Mouse (Mus musculus) ES-Bruce4 (cell line): ENCODE results near the gene Tmem210. TPM values are rescaled to one million over a fixed set of nuclear protein-coding genes. Genes with fewer than 3 reads are reported as not detected.

Experiments used
- H3K27ac ChIP-seq: 2 replicates; pipeline ENCODE4 v1.5.1; 2012; ENCODE audit warnings: low read length, inconsistent platforms; ENCODE audit not compliant: insufficient read depth
- H3K27me3 ChIP-seq: 2 replicates; pipeline ENCODE4 v1.6.1; 2012; ENCODE audit warnings: mild to moderate bottlenecking, low read length, inconsistent platforms; ENCODE audit not compliant: control insufficient read depth, poor library complexity, insufficient read depth, severe bottlenecking
- H3K36me3 ChIP-seq: 2 replicates; pipeline ENCODE4 v1.6.1; 2012; ENCODE audit warnings: inconsistent platforms, mild to moderate bottlenecking, low read length, moderate library complexity; ENCODE audit not compliant: control insufficient read depth, poor library complexity, insufficient read depth, severe bottlenecking
- H3K4me1 ChIP-seq: one replicate; pipeline ENCODE4 v1.8.1; 2011; ENCODE audit warnings: low read length; ENCODE audit not compliant: control insufficient read depth, insufficient read depth
- H3K4me3 ChIP-seq: 2 replicates; pipeline ENCODE4 v1.5.1; 2011; ENCODE audit warnings: low read depth, mild to moderate bottlenecking, low read length
- H3K9ac ChIP-seq: 2 replicates; pipeline ENCODE4 v1.6.1; 2012; ENCODE audit warnings: low read depth, mild to moderate bottlenecking, inconsistent platforms; ENCODE audit not compliant: poor library complexity, severe bottlenecking
- H3K9me3 ChIP-seq: replicated peaks from 2 replicates; pipeline ENCODE4 v1.6.1; 2012; ENCODE audit warnings: mild to moderate bottlenecking, low read length, inconsistent platforms; ENCODE audit not compliant: control insufficient read depth, poor library complexity, insufficient read depth, severe bottlenecking
- CTCF ChIP-seq: IDR thresholded peaks from one replicate; pipeline ENCODE4 v1.8.1; 2011; ENCODE audit warnings: low read depth, low read length
- EP300 ChIP-seq: IDR thresholded peaks from 2 replicates; pipeline ENCODE4 v1.6.1; 2011; ENCODE audit warnings: low read depth, low read length; ENCODE audit not compliant: insufficient read depth
- POLR2A ChIP-seq: IDR thresholded peaks from one replicate; pipeline ENCODE4 v1.8.1; 2011; ENCODE audit warnings: low read length; ENCODE audit not compliant: insufficient read depth
- polyA plus RNA-seq: library from polyadenylated mRNA; stranded (reverse); fragments of >200 nt; gene quantifications from 2 replicates; pipeline ENCODE4 v1.2.4, GENCODE M21; 2011; ENCODE audit warnings: low read depth; ENCODE audit not compliant: missing spikeins, insufficient read depth, insufficient read length

Gene Tmem210
- polyA plus RNA-seq, 1 experiment = not detected

- Histone ChIP-seq H3K36me3 (0 out of 2 replicates have a peak, but pooled peaks cover 5% of the 10 kb centered on the region), H3K9me3 (no peaks in the 10 kb centered on the region), H3K4me1 (peaks cover 4% of the 10 kb centered on the region), H3K4me3 (no peak overlapping the region), H3K9ac (no peak overlapping the region), H3K27me3 (no peaks in the 10 kb centered on the region), H3K27ac (no peak overlapping the region)
- TF ChIP-seq EP300 (no peak), CTCF (no peak), POLR2A (no peak)
Observed at GRCm38 (mm10) chr2:25243342-25243741, 44.6 kb upstream of the Tmem210 start.

- Histone ChIP-seq H3K27me3 (no peaks in the 10 kb centered on the region), H3K27ac (no peak overlapping the region), H3K4me1 (peaks cover 4% of the 10 kb centered on the region), H3K4me3 (no peak overlapping the region), H3K36me3 (0 out of 2 replicates have a peak, but pooled peaks cover 5% of the 10 kb centered on the region), H3K9ac (no peak overlapping the region), H3K9me3 (no peaks in the 10 kb centered on the region)
- TF ChIP-seq POLR2A = no peak
- TF ChIP-seq EP300 = no peak
- TF ChIP-seq CTCF = no peak
Observed at GRCm38 (mm10) chr2:25244144-25244543, 43.8 kb upstream of the Tmem210 start.

GRCm38 (mm10) chr2:25246183-25247072 lies 41.5 kb upstream of the Tmem210 start, which contains the start of gene AL732309.1:
AL732309.1 (minus strand) TSS chr2:25246863.
- Histone ChIP-seq H3K36me3 (peaks cover 12% of the 10 kb centered on the region), H3K9me3 (no peaks in the 10 kb centered on the region), H3K27me3 (no peaks in the 10 kb centered on the region), H3K4me3 (no peak within 1 kb of the TSS), H3K27ac (no peak within 1 kb of the TSS), H3K4me1 (no peaks in the 10 kb centered on the region), H3K9ac (no peak within 1 kb of the TSS)
- TF ChIP-seq POLR2A (no peak), EP300 (no peak), CTCF (no peak)

- Histone ChIP-seq H3K9ac (no peak overlapping the region), H3K27me3 (no peaks in the 10 kb centered on the region), H3K9me3 (no peaks in the 10 kb centered on the region), H3K36me3 (peaks cover 19% of the 10 kb centered on the region), H3K4me3 (no peak overlapping the region), H3K27ac (no peak overlapping the region), H3K4me1 (no peaks in the 10 kb centered on the region)
- TF ChIP-seq CTCF = peak; percentile 52
- no peak for TF ChIP-seq POLR2A
Observed at GRCm38 (mm10) chr2:25252331-25252730, 35.6 kb upstream of the Tmem210 start.

GRCm38 (mm10) chr2:25255284-25255779 lies 32.6 kb upstream of the Tmem210 start, which contains the start of gene Tmem203:
Tmem203 (plus strand) TSS chr2:25255439.
- TF ChIP-seq POLR2A (peak; percentile 66), CTCF (no peak), EP300 (peak; percentile 78)

More at GRCm38 (mm10) chr2:25255284-25255779, 32.6 kb upstream of the Tmem210 start, which contains the start of gene Tmem203:
- Histone ChIP-seq H3K9ac (peak within 1 kb of the TSS; percentile 68), H3K36me3 (peaks cover 8% of the 10 kb centered on the region), H3K4me1 (no peaks in the 10 kb centered on the region), H3K27me3 (no peaks in the 10 kb centered on the region), H3K4me3 (peak within 1 kb of the TSS; percentile 82), H3K9me3 (no peaks in the 10 kb centered on the region), H3K27ac (0 out of 2 replicates have a peak within 1 kb of the TSS, but pooled peaks have one; percentile 2)
